Mouse (Mus musculus) hindbrain, embryonic 15.5 days (tissue): ENCODE results near the gene 5830411N06Rik. TPM values are rescaled to one million over a fixed set of nuclear protein-coding genes. Genes with fewer than 3 reads are reported as not detected.

Source experiments
- ATAC-seq: fragments of 200-750 bp; cut with Nextera tagmentation; 2 replicates; pipeline ENCODE4 v1.8.0; 2017; ENCODE audit warnings: low read depth, moderate number of reproducible peaks, moderate TSS enrichment; ENCODE audit not compliant: low FRiP score
- H3K27ac ChIP-seq: fragments of 300-500 bp; sonication (generic); replicated peaks from 2 replicates; pipeline ENCODE4 v1.5.1; 2015; ENCODE audit warnings: mild to moderate bottlenecking, inconsistent platforms
- H3K27me3 ChIP-seq: fragments of 300-500 bp; sonication (generic); 2 replicates; pipeline ENCODE4 v1.6.1; 2015; ENCODE audit warnings: control low read depth, inconsistent platforms
- H3K36me3 ChIP-seq: fragments of 300-500 bp; sonication (generic); 2 replicates; pipeline ENCODE4 v1.6.1; 2015; ENCODE audit warnings: control low read depth, inconsistent platforms
- H3K4me1 ChIP-seq: fragments of 300-500 bp; sonication (generic); replicated peaks from 2 replicates; pipeline ENCODE4 v1.6.1; 2015; ENCODE audit warnings: control low read depth, inconsistent platforms
- H3K4me2 ChIP-seq: fragments of 300-500 bp; sonication (generic); 2 replicates; pipeline ENCODE4 v1.6.1; 2015; ENCODE audit warnings: moderate library complexity, mild to moderate bottlenecking, inconsistent platforms
- H3K4me3 ChIP-seq: fragments of 300-500 bp; sonication (generic); 2 replicates; pipeline ENCODE4 v1.5.1; 2015; ENCODE audit warnings: mild to moderate bottlenecking, inconsistent platforms
- H3K9ac ChIP-seq: fragments of 300-500 bp; sonication (generic); 2 replicates; pipeline ENCODE4 v1.6.1; 2015; ENCODE audit warnings: inconsistent platforms
- H3K9me3 ChIP-seq: fragments of 300-500 bp; sonication (generic); 2 replicates; pipeline ENCODE4 v1.6.1; 2016; ENCODE audit warnings: control low read depth, inconsistent platforms
- WGBS: fragments of 180-500 bp; shearing (Covaris S2); methylation state at CpG from one replicate; pipeline ENCODE4 v1.1.7; 2015; 5-methylcytosine and 5-hydroxymethylcytosine counted together
- polyA plus RNA-seq: library from polyadenylated mRNA; unstranded; fragments of >200 nt; fragmentation: Nextera tagmentation; extraction: Ambion mirVana; gene quantifications from 2 replicates; pipeline ENCODE4 v1.2.1, GENCODE M21; 2015

5830411N06Rik gene
- polyA plus RNA-seq, 1 experiment from 2014 or later: not detected

DNA sequence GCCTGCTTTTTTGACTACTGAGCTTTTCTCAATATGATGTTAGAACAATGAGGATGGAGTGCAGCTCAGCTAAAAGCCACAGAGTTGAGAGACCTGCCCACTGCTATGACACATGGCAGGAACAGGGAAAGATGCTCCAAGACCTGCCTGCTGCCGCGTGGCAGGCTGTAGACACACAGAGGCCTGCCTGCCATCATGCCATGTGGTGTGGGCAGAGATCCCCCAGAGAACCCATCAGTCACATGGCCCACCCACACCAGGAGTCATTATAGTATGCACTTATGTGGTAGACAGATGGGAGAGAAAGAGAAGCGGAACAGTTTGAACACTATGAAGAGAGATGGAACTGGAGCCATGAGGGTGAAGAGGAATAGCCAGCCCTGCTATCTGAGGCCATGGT, 13.4 kb upstream of the 5830411N06Rik start:
- ATAC-seq: no peak
- H3K9ac ChIP-seq: no peak overlapping the region
- WGBS: 92% methylated on average over 3 of the region's 3 CpGs
- H3K36me3 ChIP-seq: no peaks in the 10 kb centered on the region
- H3K9me3 ChIP-seq: no peaks in the 10 kb centered on the region
- H3K4me1 ChIP-seq: no peaks in the 10 kb centered on the region
- H3K27ac ChIP-seq: no peak overlapping the region
- H3K27me3 ChIP-seq: no peaks in the 10 kb centered on the region
- H3K4me2 ChIP-seq: no peak overlapping the region
- no peak overlapping the region for H3K4me3 ChIP-seq

DNA sequence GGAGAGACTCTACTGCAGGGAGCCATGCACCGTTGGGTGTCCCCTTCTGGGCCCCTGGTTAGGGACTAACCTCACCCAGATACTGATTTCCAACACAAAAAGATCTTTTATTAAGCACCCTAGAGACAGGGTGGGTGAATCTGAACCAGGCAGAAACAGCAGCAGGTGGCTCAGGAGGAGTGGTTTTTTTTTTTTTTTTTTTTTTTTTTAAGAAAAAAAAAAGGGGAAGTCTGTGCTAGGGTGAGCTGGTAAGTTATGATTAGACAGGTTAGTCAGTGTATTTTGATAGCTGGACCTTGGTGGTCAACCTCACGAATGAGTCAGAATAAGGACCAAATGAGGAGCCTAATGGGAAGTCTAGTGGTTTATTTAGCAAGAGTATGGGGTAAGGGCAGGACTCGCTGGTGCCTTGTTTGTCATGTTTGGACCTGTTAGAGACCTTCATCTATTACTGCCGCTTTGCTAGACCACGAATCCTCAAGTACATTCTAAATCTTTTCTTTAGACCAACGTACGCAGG, 6.8 kb downstream of the 5830411N06Rik start:
- no peak for ATAC-seq
- WGBS: 87% methylated on average over 7 of the region's 7 CpGs

DNA sequence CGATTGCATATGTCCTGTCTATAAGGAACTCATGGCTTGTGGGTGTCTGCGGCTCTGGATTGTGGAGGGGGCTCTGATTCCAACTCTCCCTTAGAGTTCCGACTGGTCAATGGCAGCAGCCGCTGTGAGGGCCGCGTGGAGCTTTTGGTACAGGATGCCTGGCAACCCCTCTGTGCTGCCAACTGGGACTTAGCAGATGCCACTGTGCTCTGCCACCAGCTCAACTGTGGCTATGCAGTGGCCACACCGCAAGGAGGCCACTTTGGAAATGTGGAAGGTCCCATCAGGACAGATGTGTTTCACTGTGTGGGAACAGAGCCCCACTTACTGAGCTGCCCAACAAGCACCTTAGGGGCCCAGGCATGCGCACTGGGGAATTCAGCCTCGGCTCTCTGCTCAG, 48.7 kb downstream of the 5830411N06Rik start:
- H3K4me2 ChIP-seq: no peak overlapping the region
- no peaks in the 10 kb centered on the region for H3K27me3 ChIP-seq
- H3K4me1 ChIP-seq: no peaks in the 10 kb centered on the region
- ATAC-seq: no peak
- no peak overlapping the region for H3K9ac ChIP-seq
- no peaks in the 10 kb centered on the region for H3K9me3 ChIP-seq
- H3K27ac ChIP-seq: no peak overlapping the region
- 86% methylated on average over 9 of the region's 9 CpGs for WGBS
- H3K4me3 ChIP-seq: no peak overlapping the region
- H3K36me3 ChIP-seq: no peaks in the 10 kb centered on the region

More for the DNA sequence above, 6.8 kb downstream of the 5830411N06Rik start:
- Histone ChIP-seq H3K9ac (no peak overlapping the region), H3K4me3 (no peak overlapping the region), H3K4me1 (no peaks in the 10 kb centered on the region), H3K27ac (no peak overlapping the region), H3K4me2 (no peak overlapping the region), H3K9me3 (no peaks in the 10 kb centered on the region), H3K36me3 (no peaks in the 10 kb centered on the region), H3K27me3 (no peaks in the 10 kb centered on the region)

DNA sequence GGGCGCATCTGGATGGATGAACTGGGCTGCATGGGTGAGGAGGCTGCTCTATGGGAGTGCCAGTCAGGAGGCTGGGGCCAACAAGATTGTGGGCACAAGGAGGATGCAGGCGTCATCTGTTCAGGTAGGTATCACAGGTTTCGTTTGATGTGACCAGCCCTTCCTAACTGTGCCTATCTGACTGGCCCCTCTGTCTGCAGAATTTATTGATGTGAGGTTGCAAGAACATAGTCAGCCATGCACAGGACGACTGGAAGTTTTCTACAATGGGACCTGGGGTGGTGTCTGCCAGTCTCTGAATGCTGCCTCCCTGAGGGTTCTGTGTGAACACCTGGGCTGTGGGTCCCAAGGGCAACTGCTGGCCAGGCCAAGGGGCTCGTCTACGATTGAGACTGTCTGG, 49.8 kb downstream of the 5830411N06Rik start:
- Histone ChIP-seq H3K4me2 (no peak overlapping the region), H3K27ac (no peak overlapping the region), H3K9ac (no peak overlapping the region), H3K9me3 (no peaks in the 10 kb centered on the region), H3K4me1 (no peaks in the 10 kb centered on the region), H3K4me3 (no peak overlapping the region), H3K36me3 (no peaks in the 10 kb centered on the region), H3K27me3 (no peaks in the 10 kb centered on the region)
- ATAC-seq: no peak
- 84% methylated on average over 6 of the region's 6 CpGs for WGBS

DNA sequence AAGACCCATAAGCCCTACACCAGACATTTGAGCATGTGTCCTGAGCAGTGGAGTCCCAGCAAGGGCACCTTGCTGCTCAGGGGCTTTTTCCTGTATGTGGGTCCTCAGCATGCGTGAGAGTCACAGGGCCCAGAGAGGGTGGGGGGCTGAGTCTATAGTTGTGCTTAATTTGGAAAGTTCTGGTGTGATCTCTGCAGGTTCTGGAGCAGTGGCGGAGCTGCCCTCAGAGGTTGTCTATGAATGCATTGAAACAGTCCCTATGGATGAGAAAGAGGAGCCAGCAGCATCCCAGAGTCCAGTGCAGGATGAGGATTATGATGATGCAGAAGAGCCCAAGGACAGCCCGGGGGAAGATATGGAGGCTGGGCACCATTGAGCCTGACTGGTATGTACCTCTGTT, 52.3 kb downstream of the 5830411N06Rik start:
- Histone ChIP-seq H3K4me2 (no peak overlapping the region), H3K4me3 (no peak overlapping the region), H3K4me1 (no peaks in the 10 kb centered on the region), H3K27ac (no peak overlapping the region), H3K27me3 (no peaks in the 10 kb centered on the region), H3K36me3 (no peaks in the 10 kb centered on the region), H3K9me3 (no peaks in the 10 kb centered on the region), H3K9ac (no peak overlapping the region)
- WGBS: 88% methylated on average over 3 of the region's 3 CpGs
- ATAC-seq: no peak

DNA sequence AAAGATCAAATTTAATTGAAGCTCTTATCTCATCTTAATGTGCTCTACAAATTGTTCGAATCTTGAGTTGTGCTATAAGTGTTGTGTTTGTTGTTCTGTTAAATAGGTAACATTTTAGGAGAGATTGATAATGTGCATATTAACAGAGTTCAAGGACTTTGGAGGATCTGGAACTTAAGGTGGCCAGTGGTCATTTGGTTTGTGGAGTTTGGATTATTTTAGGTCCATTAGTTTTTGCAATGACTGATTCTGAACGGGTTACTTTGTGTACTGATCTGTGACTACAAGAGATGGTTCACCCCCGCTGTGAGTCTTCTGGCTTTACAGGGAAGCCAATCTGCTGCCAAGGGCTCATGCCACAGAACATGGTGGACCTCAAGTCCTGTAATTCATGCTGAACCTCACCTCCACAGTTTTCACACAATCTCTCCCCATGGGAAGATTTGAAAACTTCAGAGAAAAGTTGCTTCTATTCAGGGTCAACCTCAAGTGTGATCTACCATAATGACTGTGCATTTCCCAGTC, 72.8 kb downstream of the 5830411N06Rik start:
- no peak for ATAC-seq
- Histone ChIP-seq H3K9me3 (no peaks in the 10 kb centered on the region), H3K4me2 (no peak overlapping the region), H3K4me3 (no peak overlapping the region), H3K4me1 (no peaks in the 10 kb centered on the region), H3K27ac (no peak overlapping the region), H3K9ac (no peak overlapping the region), H3K36me3 (no peaks in the 10 kb centered on the region), H3K27me3 (no peaks in the 10 kb centered on the region)
- WGBS: 85% methylated on average over 3 of the region's 3 CpGs

DNA sequence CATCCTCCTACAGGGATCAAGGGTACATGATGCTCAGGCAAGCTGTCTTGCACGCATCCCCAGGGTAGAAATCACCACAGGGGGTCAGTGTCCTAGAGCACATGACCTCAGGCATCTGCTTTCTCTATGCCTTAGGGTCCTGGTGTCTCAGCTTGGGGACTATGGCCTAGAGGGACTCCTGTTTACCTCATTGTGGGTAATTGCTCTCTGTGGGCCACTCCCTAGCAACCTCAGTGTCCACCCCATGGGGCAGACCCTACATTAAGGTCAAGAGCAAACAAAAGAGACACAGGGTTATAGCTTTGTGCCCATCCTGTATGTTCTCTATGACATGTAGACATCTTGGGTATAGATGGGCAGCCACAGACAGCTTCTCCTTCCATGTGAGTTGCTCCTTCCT, 73.5 kb downstream of the 5830411N06Rik start, which contains the start of gene Olfr525:
Olfr525 (plus strand) TSS at position 301 of the 400 bp plus-strand sequence.
- WGBS: 63% methylated on average over 1 of the region's 1 CpGs
- Histone ChIP-seq H3K27me3 (no peaks in the 10 kb centered on the region), H3K4me3 (no peak within 1 kb of the TSS), H3K4me2 (no peak within 1 kb of the TSS), H3K9ac (no peak within 1 kb of the TSS), H3K4me1 (no peaks in the 10 kb centered on the region), H3K36me3 (no peaks in the 10 kb centered on the region), H3K9me3 (no peaks in the 10 kb centered on the region), H3K27ac (no peak within 1 kb of the TSS)
- no peak for ATAC-seq

DNA sequence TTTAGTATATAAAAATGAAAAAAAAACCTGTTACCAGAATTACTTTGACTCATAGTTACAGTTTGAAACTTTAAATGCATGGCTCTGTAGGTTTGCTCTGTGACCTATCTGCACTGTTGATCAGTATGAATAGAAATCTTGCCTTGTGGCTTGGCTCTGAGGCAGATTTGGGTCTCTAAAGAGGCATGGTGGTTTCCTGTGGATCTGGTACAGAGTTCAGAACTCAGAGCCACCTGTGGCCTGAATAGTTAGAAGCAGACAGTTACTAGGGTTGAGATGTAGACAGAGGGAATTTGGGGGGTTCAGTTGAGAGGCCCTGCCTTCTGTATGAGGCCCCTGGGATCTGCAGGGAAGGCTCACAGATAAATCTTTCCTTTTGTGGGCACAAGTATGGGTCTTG, 74.1 kb downstream of the 5830411N06Rik start:
- no peak overlapping the region for H3K4me2 ChIP-seq
- H3K4me3 ChIP-seq: no peak overlapping the region
- H3K27me3 ChIP-seq: no peaks in the 10 kb centered on the region
- H3K4me1 ChIP-seq: no peaks in the 10 kb centered on the region
- no peaks in the 10 kb centered on the region for H3K9me3 ChIP-seq
- H3K9ac ChIP-seq: no peak overlapping the region
- H3K27ac ChIP-seq: no peak overlapping the region
- H3K36me3 ChIP-seq: no peaks in the 10 kb centered on the region
- ATAC-seq: no peak

DNA sequence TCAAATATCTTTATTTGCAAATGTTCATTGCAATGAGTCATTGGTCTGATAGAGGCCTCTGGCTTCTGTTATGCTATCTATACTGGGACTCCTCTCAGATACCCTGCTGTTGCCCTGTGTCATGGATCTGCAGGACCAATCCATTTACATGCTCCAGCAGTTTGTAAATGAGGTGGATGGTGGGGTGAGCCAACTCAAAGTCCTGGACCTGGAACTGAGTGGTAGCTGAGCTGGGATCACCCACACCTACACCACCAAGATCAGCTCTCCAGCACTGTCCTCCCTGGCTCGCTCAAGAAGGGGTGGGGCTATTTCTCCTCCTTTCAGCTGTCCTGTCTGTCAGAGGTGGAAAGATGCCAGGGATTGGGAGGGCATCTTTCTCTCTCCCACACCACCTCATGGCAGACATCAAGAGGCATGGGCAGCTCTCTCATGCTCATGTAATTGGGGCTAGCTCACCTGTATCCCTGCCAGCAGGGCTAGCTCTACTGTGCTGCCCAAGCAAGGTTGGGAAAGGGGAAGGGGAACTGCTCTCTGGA, 82.8 kb downstream of the 5830411N06Rik start:
- no peak overlapping the region for H3K27ac ChIP-seq
- no peak overlapping the region for H3K9ac ChIP-seq
- no peak for ATAC-seq
- H3K27me3 ChIP-seq: no peaks in the 10 kb centered on the region
- H3K4me2 ChIP-seq: no peak overlapping the region
- WGBS: 62% methylated on average over 1 of the region's 1 CpGs
- H3K4me1 ChIP-seq: no peaks in the 10 kb centered on the region
- no peak overlapping the region for H3K4me3 ChIP-seq
- H3K9me3 ChIP-seq: no peaks in the 10 kb centered on the region
- no peaks in the 10 kb centered on the region for H3K36me3 ChIP-seq

DNA sequence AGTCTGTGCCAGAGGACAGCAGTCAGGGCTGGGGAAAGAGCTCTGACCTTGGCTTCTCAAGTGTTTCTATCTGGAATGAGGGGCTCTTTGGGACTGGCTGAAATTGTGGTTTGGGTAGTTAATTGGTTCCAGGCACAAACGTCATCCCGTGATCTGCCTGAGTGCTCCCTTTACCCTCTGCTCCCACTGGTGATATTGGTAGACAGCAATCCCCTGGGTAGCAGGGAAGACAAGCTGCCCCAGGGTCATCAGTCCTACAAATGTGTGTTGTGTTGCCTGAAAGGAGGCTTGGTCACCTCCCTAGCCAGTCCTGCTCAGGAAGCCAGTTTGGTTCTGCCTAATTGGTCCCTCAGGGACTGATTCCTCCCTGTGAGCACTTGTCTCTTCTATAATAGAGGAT, 86.6 kb downstream of the 5830411N06Rik start, which contains the start of gene Olfr527:
Olfr527 (plus strand) TSS at position 301 of the 400 bp plus-strand sequence.
- H3K4me3 ChIP-seq: no peak within 1 kb of the TSS
- 72% methylated on average over 2 of the region's 2 CpGs for WGBS
- ATAC-seq: no peak

More for the DNA sequence above, 86.6 kb downstream of the 5830411N06Rik start, which contains the start of gene Olfr527:
- Histone ChIP-seq H3K27ac (no peak within 1 kb of the TSS), H3K9me3 (no peaks in the 10 kb centered on the region), H3K4me2 (no peak within 1 kb of the TSS), H3K27me3 (no peaks in the 10 kb centered on the region), H3K9ac (no peak within 1 kb of the TSS), H3K36me3 (no peaks in the 10 kb centered on the region), H3K4me1 (no peaks in the 10 kb centered on the region)
